Mouse (Mus musculus) heart, embryonic 16.5 days (tissue): Measurements from ENCODE around the gene Srgap2. TPM values are rescaled to one million over a fixed set of nuclear protein-coding genes. Genes with fewer than 3 reads are reported as not detected.

Experiments used
- ATAC-seq: fragments of 200-750 bp; cut with Nextera tagmentation; replicated peaks from 2 replicates; pipeline ENCODE4 v1.8.0; 2017; ENCODE audit warnings: moderate number of reproducible peaks; ENCODE audit not compliant: insufficient read depth, low FRiP score; ENCODE audit errors: extremely low read depth
- H3K27ac ChIP-seq: fragments of 300-500 bp; sonication (generic); 2 replicates; pipeline ENCODE4 v1.5.1; 2014; ENCODE audit warnings: mild to moderate bottlenecking, low read length, control low read depth, moderate library complexity
- H3K27me3 ChIP-seq: fragments of 300-500 bp; sonication (generic); 2 replicates; pipeline ENCODE4 v1.6.1; 2014; ENCODE audit warnings: low read length, mixed read lengths; ENCODE audit not compliant: control insufficient read depth, insufficient read depth
- H3K36me3 ChIP-seq: fragments of 300-500 bp; sonication (generic); 2 replicates; pipeline ENCODE4 v1.6.1; 2014; ENCODE audit not compliant: control insufficient read depth, insufficient read depth
- H3K4me1 ChIP-seq: fragments of 300-500 bp; sonication (generic); 2 replicates; pipeline ENCODE4 v1.6.1; 2014; ENCODE audit warnings: low read length, mixed read lengths; ENCODE audit not compliant: control insufficient read depth, insufficient read depth
- H3K4me2 ChIP-seq: fragments of 300-500 bp; sonication (generic); 2 replicates; pipeline ENCODE4 v1.6.1; 2014; ENCODE audit warnings: low read depth, mild to moderate bottlenecking, control low read depth, low read length
- H3K4me3 ChIP-seq: fragments of 300-500 bp; sonication (generic); 2 replicates; pipeline ENCODE4 v1.5.1; 2014; ENCODE audit warnings: mild to moderate bottlenecking, control low read depth, low read length
- H3K9ac ChIP-seq: fragments of 300-500 bp; sonication (generic); 2 replicates; pipeline ENCODE4 v1.6.1; 2014; ENCODE audit warnings: low read length, control low read depth
- H3K9me3 ChIP-seq: fragments of 300-500 bp; sonication (generic); replicated peaks from 2 replicates; pipeline ENCODE4 v1.6.1; 2016; ENCODE audit warnings: low read length; ENCODE audit not compliant: control insufficient read depth
- WGBS: fragments of 180-500 bp; shearing (Covaris S2); extraction: QIAGEN DNeasy Blood & Tissue Kit; methylation state at CpG from one replicate; pipeline ENCODE4 v1.1.7; 2014; 5-methylcytosine and 5-hydroxymethylcytosine counted together
- polyA plus RNA-seq: library from polyadenylated mRNA; unstranded; fragments of >200 nt; fragmentation: Nextera tagmentation; extraction: Ambion mirVana; gene quantifications from 2 replicates; pipeline ENCODE4 v1.2.1, GENCODE M21; 2015

Gene Srgap2
- polyA plus RNA-seq, 1 experiment from 2014 or later = 16.6 TPM

GRCm38 (mm10) chr1:131462541-131463067 is 64.5 kb downstream of the Srgap2 start:
- no peaks in the 10 kb centered on the region for H3K9me3 ChIP-seq
- no peak overlapping the region for H3K9ac ChIP-seq
- H3K4me2 ChIP-seq = no peak overlapping the region
- 93% methylated on average over 1 of the region's 1 CpGs for WGBS
- ATAC-seq = no peak
- H3K4me3 ChIP-seq = no peak overlapping the region
- 0 out of 2 replicates have a peak, but pooled peaks cover 2% of the 10 kb centered on the region for H3K4me1 ChIP-seq
- no peak overlapping the region for H3K27ac ChIP-seq
- no peaks in the 10 kb centered on the region for H3K36me3 ChIP-seq
- H3K27me3 ChIP-seq = no peaks in the 10 kb centered on the region

GRCm38 (mm10) chr1:131460914-131461530 is 66.1 kb downstream of the Srgap2 start:
- WGBS = 57% methylated on average over 1 of the region's 1 CpGs
- H3K4me2 ChIP-seq = no peak overlapping the region
- H3K27ac ChIP-seq = no peak overlapping the region
- no peak overlapping the region for H3K9ac ChIP-seq
- H3K4me3 ChIP-seq = no peak overlapping the region
- no peaks in the 10 kb centered on the region for H3K27me3 ChIP-seq
- ATAC-seq = no peak
- H3K9me3 ChIP-seq = no peaks in the 10 kb centered on the region
- H3K4me1 ChIP-seq = 0 out of 2 replicates have a peak, but pooled peaks cover 2% of the 10 kb centered on the region
- no peaks in the 10 kb centered on the region for H3K36me3 ChIP-seq

GRCm38 (mm10) chr1:131455355-131455890 is 71.7 kb downstream of the Srgap2 start:
- Histone ChIP-seq H3K4me1 (no peaks in the 10 kb centered on the region), H3K9me3 (no peaks in the 10 kb centered on the region), H3K4me2 (no peak overlapping the region), H3K36me3 (no peaks in the 10 kb centered on the region), H3K27ac (no peak overlapping the region), H3K9ac (no peak overlapping the region), H3K4me3 (no peak overlapping the region), H3K27me3 (no peaks in the 10 kb centered on the region)
- ATAC-seq = no peak
- WGBS = 82% methylated on average over 3 of the region's 3 CpGs

- no peak for ATAC-seq
- 73% methylated on average over 2 of the region's 2 CpGs for WGBS
- H3K36me3 ChIP-seq = no peaks in the 10 kb centered on the region
These were observed 72.8 kb downstream of the Srgap2 start for GRCm38 (mm10) chr1:131454386-131454785.

GRCm38 (mm10) chr1:131453335-131453734 is 73.8 kb downstream of the Srgap2 start:
- no peaks in the 10 kb centered on the region for H3K36me3 ChIP-seq
- H3K27me3 ChIP-seq = no peaks in the 10 kb centered on the region
- no peak overlapping the region for H3K27ac ChIP-seq
- WGBS = 68% methylated on average over 1 of the region's 1 CpGs
- H3K4me2 ChIP-seq = no peak overlapping the region
- no peaks in the 10 kb centered on the region for H3K4me1 ChIP-seq
- H3K9ac ChIP-seq = no peak overlapping the region
- no peak for ATAC-seq
- H3K9me3 ChIP-seq = no peaks in the 10 kb centered on the region
- no peak overlapping the region for H3K4me3 ChIP-seq

More at GRCm38 (mm10) chr1:131454386-131454785, 72.8 kb downstream of the Srgap2 start:
- H3K27me3 ChIP-seq = no peaks in the 10 kb centered on the region
- H3K4me1 ChIP-seq = no peaks in the 10 kb centered on the region
- H3K27ac ChIP-seq = no peak overlapping the region
- no peak overlapping the region for H3K4me3 ChIP-seq
- no peak overlapping the region for H3K4me2 ChIP-seq
- no peak overlapping the region for H3K9ac ChIP-seq
- no peaks in the 10 kb centered on the region for H3K9me3 ChIP-seq

GRCm38 (mm10) chr1:131448373-131448772 is 78.8 kb downstream of the Srgap2 start:
- H3K4me2 ChIP-seq = no peak overlapping the region
- H3K4me3 ChIP-seq = no peak overlapping the region
- no peak for ATAC-seq
- no peaks in the 10 kb centered on the region for H3K36me3 ChIP-seq
- WGBS = 75% methylated on average over 5 of the region's 5 CpGs
- no peak overlapping the region for H3K27ac ChIP-seq
- H3K9ac ChIP-seq = no peak overlapping the region
- no peaks in the 10 kb centered on the region for H3K27me3 ChIP-seq
- H3K4me1 ChIP-seq = peaks cover 6% of the 10 kb centered on the region; the same call in 1 of the 2 replicates
- no peaks in the 10 kb centered on the region for H3K9me3 ChIP-seq

- WGBS = 75% methylated on average over 3 of the region's 3 CpGs
- ATAC-seq = no peak
- H3K4me3 ChIP-seq = no peak overlapping the region
These were observed 79.8 kb downstream of the Srgap2 start for GRCm38 (mm10) chr1:131447333-131447732.

GRCm38 (mm10) chr1:131446577-131446976 is 80.6 kb downstream of the Srgap2 start:
- H3K4me2 ChIP-seq = no peak overlapping the region
- H3K27me3 ChIP-seq = no peaks in the 10 kb centered on the region
- no peak for ATAC-seq
- H3K9ac ChIP-seq = no peak overlapping the region
- H3K4me1 ChIP-seq = peaks cover 6% of the 10 kb centered on the region; the same call in 1 of the 2 replicates
- H3K9me3 ChIP-seq = no peaks in the 10 kb centered on the region
- H3K27ac ChIP-seq = no peak overlapping the region
- H3K36me3 ChIP-seq = no peaks in the 10 kb centered on the region
- H3K4me3 ChIP-seq = no peak overlapping the region
- WGBS = 91% methylated on average over 4 of the region's 4 CpGs

More at GRCm38 (mm10) chr1:131447333-131447732, 79.8 kb downstream of the Srgap2 start:
- H3K36me3 ChIP-seq = no peaks in the 10 kb centered on the region
- H3K4me1 ChIP-seq = peaks cover 6% of the 10 kb centered on the region; the same call in 1 of the 2 replicates
- H3K27me3 ChIP-seq = no peaks in the 10 kb centered on the region
- H3K4me2 ChIP-seq = no peak overlapping the region
- no peak overlapping the region for H3K27ac ChIP-seq
- H3K9ac ChIP-seq = no peak overlapping the region
- no peaks in the 10 kb centered on the region for H3K9me3 ChIP-seq

- no peaks in the 10 kb centered on the region for H3K36me3 ChIP-seq
- ATAC-seq = no peak
- no peaks in the 10 kb centered on the region for H3K9me3 ChIP-seq
- no peak overlapping the region for H3K4me3 ChIP-seq
- H3K27me3 ChIP-seq = no peaks in the 10 kb centered on the region
- peaks cover 11% of the 10 kb centered on the region for H3K4me1 ChIP-seq
- no peak overlapping the region for H3K4me2 ChIP-seq
- H3K9ac ChIP-seq = no peak overlapping the region
- H3K27ac ChIP-seq = no peak overlapping the region
- WGBS = 87% methylated on average over 11 of the region's 11 CpGs
These were observed 88.6 kb downstream of the Srgap2 start for GRCm38 (mm10) chr1:131438556-131438955.
